Mouse (Mus musculus): ENCODE results near the gene Olfr161. TPM values are rescaled to one million over a fixed set of nuclear protein-coding genes. Genes with fewer than 3 reads are reported as not detected.

Olfr161 gene
- not detected in 2 replicates for polyA plus RNA-seq (2012; rRNA removed)

GRCm38 (mm10) chr16:3590691-3591090, at the start of gene Olfr161:
Olfr161 (plus strand) TSS chr16:3591042.

Other genes with a start within 250 kb of the Olfr161 start
- gene Mefv, start 127.1 kb downstream of the Olfr161 start, polyA plus RNA-seq (2012; rRNA removed): 0.33 and 0.47 TPM in 2 replicates
- 7.2 and 8.4 TPM in 2 replicates for gene Zfp263, start 153.1 kb downstream of the Olfr161 start, polyA plus RNA-seq (2012; rRNA removed)
- gene Olfr15, start 239.8 kb downstream of the Olfr161 start, polyA plus RNA-seq (2012; rRNA removed): not detected in 2 replicates

Measured in colon, adult 2 months (tissue).